ENCODE assay signal across 24 mouse cellular contexts in genomic region chr6:11576091-11576490, GRCm38 (mm10).
DNase-seq lines count a peak whose midpoint lies in the region; ATAC-seq and TF ChIP-seq lines count a peak whose summit lies in the region.
"Had no signal": no experiment of that assay in that cellular context is flagged by ENCODE, and none has a peak within 500 bp of the region (broad histone marks: within the 10 kb centered on the region; RNA-seq: fewer than 3 reads in every experiment).

No protein-coding gene starts in this region.

- WGBS in hindbrain, postnatal 0 days: 71% methylated on average over 5 of the region's 5 CpGs
- 82% methylated on average over 5 of the region's 5 CpGs for WGBS in hindbrain, embryonic 13.5 days

- no peaks in the 10 kb centered on the region for H3K4me1 ChIP-seq in hindbrain, postnatal 0 days (ENCODE audit: insufficient read depth, low read length)
- H3K4me1 ChIP-seq in hindbrain, embryonic 13.5 days (replicated peaks): no peaks in the 10 kb centered on the region
- H3K4me1 ChIP-seq: embryonic facial prominence, embryonic 12.5 days; forebrain, embryonic 15.5 days; limb, embryonic 13.5 days; liver, embryonic 12.5 days; midbrain, embryonic 10.5 days; neural tube, embryonic 15.5 days had no signal

- no peak overlapping the region for H3K27ac ChIP-seq in hindbrain, postnatal 0 days
- H3K27ac ChIP-seq in hindbrain, embryonic 13.5 days: no peak overlapping the region
- H3K27ac ChIP-seq in layer of hippocampus, adult 2 months: no peak overlapping the region
- H3K27ac ChIP-seq: embryonic facial prominence, embryonic 12.5 days; forebrain, embryonic 15.5 days; hindbrain, embryonic 14.5 days; limb, embryonic 13.5 days; liver, embryonic 12.5 days; midbrain, embryonic 10.5 days; neural tube, embryonic 15.5 days had no signal

- no peak overlapping the region for H3K4me2 ChIP-seq in hindbrain, postnatal 0 days (ENCODE audit: low read depth, low read length)
- H3K4me2 ChIP-seq in hindbrain, embryonic 13.5 days: no peak overlapping the region
- H3K4me2 ChIP-seq: embryonic facial prominence, embryonic 12.5 days; forebrain, embryonic 15.5 days; hindbrain, embryonic 14.5 days; limb, embryonic 13.5 days; liver, embryonic 12.5 days; neural tube, embryonic 15.5 days had no signal

- no peak overlapping the region for H3K4me3 ChIP-seq in hindbrain, postnatal 0 days (ENCODE audit: low read length)
- no peak overlapping the region for H3K4me3 ChIP-seq in hindbrain, embryonic 13.5 days
- H3K4me3 ChIP-seq in layer of hippocampus, adult 2 months: no peak overlapping the region
- H3K4me3 ChIP-seq: embryonic facial prominence, embryonic 12.5 days; erythroblast, embryonic 14.5 days; forebrain, embryonic 15.5 days; limb, embryonic 13.5 days; liver, embryonic 12.5 days; midbrain, embryonic 10.5 days; neural tube, embryonic 15.5 days had no signal

- no peaks in the 10 kb centered on the region for H3K9me3 ChIP-seq in hindbrain, postnatal 0 days (ENCODE audit: low read length)
- no peaks in the 10 kb centered on the region for H3K9me3 ChIP-seq in hindbrain, embryonic 13.5 days
- H3K9me3 ChIP-seq: embryonic facial prominence, embryonic 12.5 days; forebrain, embryonic 15.5 days; limb, embryonic 13.5 days; liver, embryonic 12.5 days; midbrain, embryonic 10.5 days; neural tube, embryonic 15.5 days had no signal

- H3K9ac ChIP-seq in hindbrain, postnatal 0 days (replicated peaks; ENCODE audit: low read length): no peak overlapping the region
- no peak overlapping the region for H3K9ac ChIP-seq in hindbrain, embryonic 13.5 days
- H3K9ac ChIP-seq: embryonic facial prominence, embryonic 12.5 days; forebrain, embryonic 15.5 days; hindbrain, embryonic 14.5 days; limb, embryonic 13.5 days; liver, embryonic 12.5 days; neural tube, embryonic 15.5 days had no signal

- no peak for ATAC-seq in hindbrain, postnatal 0 days
- ATAC-seq in hindbrain, embryonic 13.5 days (ENCODE audit: low FRiP score): no peak
- ATAC-seq: forebrain, embryonic 15.5 days; liver, embryonic 12.5 days had no signal

- no peak for TF ChIP-seq CTCF in hindbrain, postnatal 0 days (IDR thresholded peaks at IDR 0.05; ENCODE audit: low read depth)
- no peak for TF ChIP-seq CTCF in layer of hippocampus, adult 2 months (conservative IDR thresholded peaks at IDR 0.05)

- H3K36me3 ChIP-seq in hindbrain, postnatal 0 days (ENCODE audit: insufficient read depth, low read length): no peaks in the 10 kb centered on the region
- H3K36me3 ChIP-seq in hindbrain, embryonic 13.5 days: no peaks in the 10 kb centered on the region
- H3K36me3 ChIP-seq: embryonic facial prominence, embryonic 12.5 days; forebrain, embryonic 15.5 days; limb, embryonic 13.5 days; liver, embryonic 12.5 days; midbrain, embryonic 10.5 days; neural tube, embryonic 15.5 days had no signal

- no peaks in the 10 kb centered on the region for H3K27me3 ChIP-seq in hindbrain, postnatal 0 days (ENCODE audit: insufficient read depth, low read length)
- H3K27me3 ChIP-seq in hindbrain, embryonic 13.5 days: no peaks in the 10 kb centered on the region
- H3K27me3 ChIP-seq: embryonic facial prominence, embryonic 12.5 days; forebrain, embryonic 15.5 days; limb, embryonic 13.5 days; liver, embryonic 12.5 days; neural tube, embryonic 15.5 days had no signal

- peak; percentile 8 for DNase-seq in cerebellum, adult 9-10 months
- DNase-seq in cerebellum, adult 18-20 months: no peak
- peak; percentile 44 for DNase-seq in hindbrain, postnatal 0 days (ENCODE audit: low spot score)
- DNase-seq in layer of hippocampus, adult 2 months (ENCODE audit: low spot score in 2 of 2): peak; percentile 42 to 60
- DNase-seq in layer of hippocampus, postnatal 36 days: peak; percentile 42
- no peak for DNase-seq in gastrocnemius, adult 18-20 months (ENCODE audit: low spot score)
- DNase-seq: adrenal gland, postnatal 10 days; gastrocnemius, postnatal 36 days; kidney, adult 2 months; kidney, postnatal 10 days; lung, adult 18-20 months; lung, postnatal 10 days; right cerebral cortex, adult 18-20 months; thymus, adult 18-20 months; thymus, postnatal 36 days had no signal

Comparison
In these comparisons a context has a peak if more than half of its experiments do, and no peak if none do; other contexts are left out.
1. DNase-seq: peak in cerebellum, adult 9-10 months (single experiment), hindbrain, postnatal 0 days (single experiment), layer of hippocampus, adult 2 months (2 of 2) and layer of hippocampus, postnatal 36 days (2 of 2); none in cerebellum, adult 18-20 months (0 of 2) and gastrocnemius, adult 18-20 months (single experiment).